Mouse (Mus musculus) liver, postnatal 0 days (tissue): ENCODE results near the gene Otor.

Experiments
- CTCF ChIP-seq: sonication (generic); IDR thresholded peaks from 2 replicates; pipeline ENCODE4 v1.5.1; 2016; ENCODE audit warnings: antibody characterized with exemption, low read depth
- EP300 ChIP-seq: IDR thresholded peaks from 2 replicates; pipeline ENCODE4 v1.6.1; 2016; ENCODE audit warnings: antibody characterized with exemption, low read depth, mild to moderate bottlenecking

DNA sequence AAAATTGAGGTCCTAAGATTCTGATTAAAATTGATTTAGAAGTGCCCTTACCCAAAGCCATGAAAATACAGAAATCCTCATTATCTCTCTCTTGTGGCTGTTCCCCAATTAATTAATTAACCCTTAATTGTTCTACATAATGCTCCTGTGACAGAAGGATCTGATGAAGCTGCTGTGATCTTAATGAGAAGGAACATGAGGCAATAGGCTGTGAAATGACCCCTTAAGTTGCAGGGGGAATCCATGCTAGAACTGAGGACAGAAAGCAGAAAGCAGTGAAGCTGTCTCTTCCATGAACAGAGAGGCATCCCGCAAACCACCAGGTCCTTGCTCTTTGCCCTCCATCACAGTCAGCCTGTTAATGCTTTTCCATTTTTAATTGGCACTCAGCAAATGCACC lies 47.0 kb upstream of the Otor start:
- TF ChIP-seq CTCF (no peak), EP300 (no peak)
